Mouse (Mus musculus) layer of hippocampus, postnatal 10 days (tissue): ENCODE measurements around the gene Ntrk2. TPM values are rescaled to one million over a fixed set of nuclear protein-coding genes. Genes with fewer than 3 reads are reported as not detected.
A peak's percentile ranks its signal among the peaks of the same experiment; 100 is the strongest.

ENCODE experiments used
- DNase-seq, 2 experiments: peaks; one replicate each; pipeline ENCODE4 v3.0.0; 2021; ENCODE audit warnings: low spot score in 2 of 2
- total RNA-seq, 2 experiments: library from RNA; stranded (reverse); gene quantifications; 2 replicates each; pipeline ENCODE4 v1.2.3; 2021

The Ntrk2 gene
- total RNA-seq, 2 experiments from 2014 or later, result 248 to 268 TPM

DNA sequence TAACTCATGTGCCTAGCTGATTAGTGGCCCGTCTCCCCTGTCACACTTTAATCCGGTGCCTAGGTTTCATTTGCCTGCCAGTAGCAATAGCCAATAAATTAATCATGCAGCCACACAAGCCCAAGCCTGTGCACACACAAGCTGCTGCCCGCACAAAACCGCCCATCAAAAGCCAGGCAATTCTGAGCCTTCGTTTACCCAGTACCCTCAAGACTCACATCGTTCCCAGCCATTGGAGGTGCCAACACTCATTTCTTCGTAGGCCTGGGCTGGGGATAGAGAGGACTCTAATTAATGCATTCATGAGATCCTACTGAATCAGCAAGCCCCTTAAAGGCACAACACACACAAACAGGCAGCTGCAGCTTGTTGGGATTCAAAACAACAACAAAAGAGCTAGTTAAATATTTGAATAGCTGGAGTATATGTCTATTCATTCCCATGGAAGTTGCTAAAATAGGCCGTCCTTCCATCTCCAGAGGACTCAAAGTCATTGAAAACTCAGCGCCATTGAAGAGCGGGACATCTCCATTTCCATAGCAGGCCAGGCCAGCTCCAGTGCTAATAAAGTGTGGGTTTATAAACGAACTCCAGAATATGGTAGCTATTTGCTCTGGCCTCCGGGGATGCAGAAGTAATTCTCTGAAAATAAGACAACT, 158.5 kb downstream of the Ntrk2 start:
- DNase-seq, result peak; percentile 40 to 61

DNA sequence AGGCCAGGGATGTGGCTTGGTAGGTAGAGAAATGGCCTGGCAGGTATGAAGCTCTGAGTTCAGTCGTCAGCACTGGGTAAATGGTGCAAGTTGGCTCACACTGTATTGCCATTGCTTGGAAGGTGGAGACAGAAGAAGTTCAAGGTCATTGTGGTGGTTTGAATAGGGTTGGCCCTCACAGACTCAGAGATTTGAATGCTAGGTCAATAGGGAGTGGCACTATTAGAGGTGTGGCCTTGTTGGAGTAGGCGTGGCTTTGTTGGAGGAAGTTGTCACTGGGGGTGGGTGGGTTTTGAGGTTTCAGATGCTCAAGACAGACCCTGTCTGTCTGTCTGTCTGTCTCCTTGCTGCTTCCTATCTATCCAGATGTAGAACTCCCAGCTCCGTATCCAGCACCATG, 159.5 kb downstream of the Ntrk2 start:
- DNase-seq, result no peak

GRCm38 (mm10) chr13:58966466-58966865, 160.1 kb downstream of the Ntrk2 start:
- no peak for DNase-seq

DNA sequence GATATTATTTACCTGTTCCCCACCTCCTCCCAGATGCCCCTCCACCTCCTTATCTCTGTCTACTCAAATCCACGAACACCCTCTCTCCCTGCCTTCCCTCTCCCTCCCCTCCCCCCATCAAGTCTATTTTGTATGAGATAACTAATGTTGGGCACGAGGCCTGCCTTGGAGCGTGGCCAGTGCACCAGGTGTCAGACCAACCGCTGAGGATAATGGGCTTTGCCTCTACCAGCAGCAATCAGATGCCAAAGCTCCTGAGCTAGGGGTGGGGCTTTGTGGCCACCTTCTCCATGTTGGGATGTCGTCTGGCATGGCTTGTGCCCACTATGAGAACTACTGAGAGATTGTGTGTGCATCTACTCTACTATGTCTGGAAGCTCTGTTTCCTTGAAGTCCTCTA, 161.8 kb downstream of the Ntrk2 start:
- DNase-seq, result peak in 1 of 2 experiments; percentile 32

- no peak for DNase-seq
Observed at GRCm38 (mm10) chr13:58971449-58971903, 165.1 kb downstream of the Ntrk2 start.

GRCm38 (mm10) chr13:58972511-58972910, 166.1 kb downstream of the Ntrk2 start:
- DNase-seq, result no peak

DNA sequence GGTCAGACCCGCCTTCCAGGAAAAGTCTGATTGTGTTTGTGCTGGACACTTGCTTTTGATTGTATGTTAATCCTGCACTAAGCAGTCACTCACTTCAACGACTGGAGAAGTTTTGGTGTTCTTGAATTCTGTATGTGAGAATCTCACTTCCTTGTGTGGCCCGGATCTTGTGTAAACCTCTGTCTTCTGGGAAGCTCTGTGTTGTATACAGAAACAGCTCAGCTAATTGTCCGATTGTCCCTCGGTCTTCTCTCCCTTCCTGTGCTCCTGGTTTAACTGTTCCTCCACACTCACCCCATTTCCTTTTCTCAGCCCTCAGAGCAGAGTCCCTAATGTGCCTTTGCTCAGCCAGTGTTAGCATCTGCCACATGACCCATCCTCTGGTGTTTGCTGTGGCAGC, 190.1 kb downstream of the Ntrk2 start:
- DNase-seq, result no peak

DNA sequence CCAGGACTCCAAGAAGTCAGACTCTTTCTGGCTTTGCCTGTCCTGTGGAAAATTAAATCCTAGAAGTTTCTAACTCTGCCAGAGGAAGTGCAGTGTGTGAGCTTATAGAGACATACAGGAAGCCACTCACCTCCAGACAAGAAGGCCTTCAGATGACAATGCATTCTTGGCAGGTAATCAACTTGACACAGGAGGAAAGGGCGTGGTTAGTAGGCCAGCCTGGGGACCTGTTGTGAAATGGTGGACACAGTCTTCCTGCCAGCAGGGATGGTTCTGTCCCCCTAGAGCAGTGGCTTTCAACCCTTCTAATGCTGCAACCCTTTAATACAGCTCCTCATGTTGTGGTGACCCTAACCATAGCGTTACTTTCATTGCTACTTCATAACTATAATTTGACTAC, 191.4 kb downstream of the Ntrk2 start:
- no peak for DNase-seq

GRCm38 (mm10) chr13:58999373-59000053, 193.1 kb downstream of the Ntrk2 start:
- DNase-seq, result no peak

GRCm38 (mm10) chr13:59002943-59003806, 196.8 kb downstream of the Ntrk2 start:
- no peak for DNase-seq

DNA sequence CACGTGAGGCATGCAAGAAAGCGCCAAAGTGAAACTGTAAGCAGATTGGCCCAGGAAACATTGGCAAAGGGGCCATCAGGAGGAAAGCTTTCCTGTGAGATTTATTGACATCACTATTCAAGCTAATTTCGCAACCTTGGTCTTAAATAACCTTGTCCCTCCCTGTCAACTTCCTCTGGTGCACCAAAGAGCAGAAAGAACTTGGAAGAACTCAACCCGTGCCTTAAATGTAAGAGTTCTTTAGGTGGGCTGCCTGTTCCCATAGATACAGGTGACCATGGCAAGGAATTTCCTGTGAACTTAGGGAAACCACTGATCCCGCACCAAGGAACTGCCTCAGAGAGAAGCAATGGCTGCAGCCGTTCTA, 197.4 kb downstream of the Ntrk2 start:
- DNase-seq, result no peak

GRCm38 (mm10) chr13:59004579-59004978, 198.2 kb downstream of the Ntrk2 start:
- no peak for DNase-seq

GRCm38 (mm10) chr13:59009855-59010254, 203.5 kb downstream of the Ntrk2 start:
- DNase-seq, result no peak

DNA sequence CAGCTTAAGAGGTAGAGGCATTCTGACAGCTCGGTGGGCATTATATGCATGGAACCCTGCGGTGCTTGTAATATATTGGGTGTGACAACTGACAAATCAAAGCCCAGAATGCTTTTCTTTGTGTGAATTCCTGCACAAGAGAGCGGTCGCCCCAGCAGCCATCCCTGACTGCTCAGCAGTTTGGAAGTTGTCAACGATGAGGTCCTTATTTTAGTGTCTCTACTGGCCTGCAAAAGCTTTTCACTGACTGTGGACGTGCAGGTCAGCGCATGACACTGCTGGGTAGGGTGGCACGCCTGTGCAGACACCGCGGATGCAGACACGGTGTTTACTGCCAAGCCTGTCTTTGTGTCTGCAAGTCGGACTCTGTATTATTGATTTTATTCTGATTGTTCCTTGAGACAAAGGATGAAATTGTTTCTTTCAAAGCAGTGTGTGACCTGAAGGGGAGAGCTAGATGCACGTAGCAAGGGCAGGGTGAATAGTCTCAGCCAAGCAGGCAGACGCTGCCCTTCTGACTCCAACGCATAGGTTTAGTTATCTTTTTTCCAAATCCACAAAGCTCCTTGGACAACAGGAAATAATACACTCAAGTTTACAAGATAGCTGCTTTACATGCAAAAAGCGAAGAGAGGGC, 204.6 kb downstream of the Ntrk2 start:
- DNase-seq, result no peak

DNA sequence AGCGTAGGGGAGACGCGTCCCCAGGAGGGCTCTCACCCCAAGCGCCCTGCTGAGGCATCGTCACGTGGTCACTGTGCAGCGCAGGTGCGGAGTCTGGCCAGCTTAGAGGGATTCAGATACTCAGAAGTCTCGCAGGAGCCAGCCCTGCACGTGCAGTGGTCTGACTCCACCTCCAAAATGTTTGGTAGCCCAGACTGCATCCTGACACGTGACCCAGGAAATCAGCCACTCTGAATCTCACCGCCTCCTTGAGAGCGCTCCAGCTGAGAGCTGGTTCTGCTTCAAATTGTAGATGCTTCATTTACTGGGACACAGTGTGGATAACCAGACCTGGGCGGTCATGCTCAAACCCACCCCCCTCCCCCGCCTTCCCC, 205.1 kb downstream of the Ntrk2 start:
- DNase-seq, result peak; percentile 68 to 74

DNA sequence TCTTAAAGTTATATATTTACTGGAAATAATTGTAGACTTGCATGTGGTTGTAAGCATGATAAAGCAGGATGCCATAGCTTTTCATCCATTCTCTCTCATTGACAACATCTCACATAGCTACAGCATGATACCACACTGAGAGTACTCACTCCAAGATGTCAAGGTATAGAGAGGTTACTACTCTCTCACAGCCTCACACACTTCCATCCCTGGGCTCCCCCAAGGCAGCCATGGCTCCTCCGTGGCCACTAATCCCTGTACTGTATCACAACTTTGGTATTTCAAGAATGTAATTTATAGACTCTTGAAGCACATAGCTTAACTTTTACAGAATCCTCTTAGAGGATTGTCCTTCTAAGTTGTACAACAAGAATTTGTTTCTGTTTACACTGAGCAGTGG, 209.0 kb downstream of the Ntrk2 start:
- DNase-seq, result no peak

DNA sequence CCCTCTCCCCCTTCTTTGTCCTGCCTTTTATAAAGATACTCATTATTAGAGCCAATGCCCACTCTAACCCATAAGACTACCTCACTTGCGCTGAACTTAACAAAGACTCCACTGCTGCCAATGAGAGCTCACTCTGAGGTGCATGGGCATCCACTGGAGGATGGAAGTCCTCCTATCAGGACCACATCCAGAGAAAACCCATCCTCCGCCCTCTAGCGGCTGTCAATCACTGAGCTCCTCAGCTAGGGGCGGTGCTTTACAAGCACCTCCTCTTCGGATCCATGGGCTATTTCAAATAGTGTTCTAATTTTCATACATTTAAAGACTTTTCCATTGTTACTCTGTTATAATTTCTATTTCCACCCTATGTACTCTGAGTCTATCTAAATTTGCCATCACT, 210.8 kb downstream of the Ntrk2 start:
- DNase-seq, result no peak

- DNase-seq, result peak; percentile 33 to 39
Observed at GRCm38 (mm10) chr13:59022251-59023042, 216.1 kb downstream of the Ntrk2 start.

- DNase-seq, result no peak
Observed at GRCm38 (mm10) chr13:59025653-59026052, 219.3 kb downstream of the Ntrk2 start.

GRCm38 (mm10) chr13:59027436-59027835, 221.1 kb downstream of the Ntrk2 start:
- no peak for DNase-seq

DNA sequence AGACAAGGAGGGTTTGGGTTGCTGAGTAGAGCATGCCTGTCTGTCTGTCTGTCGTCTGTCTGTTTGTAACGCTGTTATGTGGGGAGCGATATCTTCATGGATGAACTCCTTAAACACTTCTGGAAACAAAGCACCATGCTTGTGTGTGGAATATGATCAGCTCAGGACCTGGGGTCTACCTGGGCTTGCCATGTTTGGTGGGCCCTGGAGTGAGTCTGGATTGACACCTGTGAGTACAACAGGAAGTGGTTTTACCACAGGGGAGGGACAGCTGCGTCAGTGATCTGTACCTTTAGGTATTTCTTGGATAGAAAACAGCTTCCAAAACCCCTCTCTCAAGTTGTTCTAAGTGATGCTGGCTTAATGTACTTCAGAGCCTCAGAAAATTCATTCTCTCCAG, 222.2 kb downstream of the Ntrk2 start:
- DNase-seq, result no peak
